Mouse (Mus musculus) forebrain, embryonic 13.5 days (tissue): ENCODE measurements at regions not wholly inside any gene's neighbourhood (a gene's known extent, or its start where the extent isn't known, plus 50 kb on each side); places are given as distances from the start of the nearest gene placed in this dataset.

Experiments
- ATAC-seq: fragments of 200-750 bp; cut with Nextera tagmentation; 2 replicates; pipeline ENCODE4 v1.8.0; 2017
- H3K27ac ChIP-seq: fragments of 300-500 bp; sonication (generic); 2 replicates; pipeline ENCODE4 v1.5.1; 2015; ENCODE audit warnings: inconsistent platforms, mild to moderate bottlenecking, moderate library complexity
- H3K27me3 ChIP-seq: fragments of 300-500 bp; sonication (generic); 2 replicates; pipeline ENCODE4 v1.6.1; 2015; ENCODE audit warnings: mild to moderate bottlenecking, inconsistent platforms
- H3K36me3 ChIP-seq: fragments of 300-500 bp; sonication (generic); 2 replicates; pipeline ENCODE4 v1.6.1; 2015; ENCODE audit warnings: mild to moderate bottlenecking, inconsistent platforms; ENCODE audit not compliant: poor library complexity, severe bottlenecking
- H3K4me1 ChIP-seq: fragments of 300-500 bp; sonication (generic); 2 replicates; pipeline ENCODE4 v1.6.1; 2015; ENCODE audit warnings: inconsistent platforms
- H3K4me2 ChIP-seq: fragments of 300-500 bp; sonication (generic); 2 replicates; pipeline ENCODE4 v1.6.1; 2015; ENCODE audit warnings: inconsistent platforms, mild to moderate bottlenecking, moderate library complexity
- H3K4me3 ChIP-seq: fragments of 300-500 bp; sonication (generic); 2 replicates; pipeline ENCODE4 v1.5.1; 2015; ENCODE audit warnings: mild to moderate bottlenecking, inconsistent platforms
- H3K9ac ChIP-seq: fragments of 300-500 bp; sonication (generic); 2 replicates; pipeline ENCODE4 v1.6.1; 2015; ENCODE audit warnings: mild to moderate bottlenecking, inconsistent platforms
- H3K9me3 ChIP-seq: fragments of 300-500 bp; sonication (generic); replicated peaks from 2 replicates; pipeline ENCODE4 v1.6.1; 2016; ENCODE audit warnings: inconsistent platforms
- WGBS: fragments of 180-500 bp; shearing (Covaris S2); methylation state at CpG from one replicate; pipeline ENCODE4 v1.1.7; 2015; 5-methylcytosine and 5-hydroxymethylcytosine counted together

GRCm38 (mm10) chr6:143665374-143665773 lies 498.4 kb downstream of the Etnk1 start:
- H3K9ac ChIP-seq: no peak overlapping the region
- H3K4me3 ChIP-seq: no peak overlapping the region
- H3K27ac ChIP-seq: no peak overlapping the region
- WGBS: 92% methylated on average over 12 of the region's 12 CpGs
- no peaks in the 10 kb centered on the region for H3K4me1 ChIP-seq
- H3K36me3 ChIP-seq: no peaks in the 10 kb centered on the region
- ATAC-seq: no peak
- no peak overlapping the region for H3K4me2 ChIP-seq
- H3K9me3 ChIP-seq: 0 out of 2 replicates have a peak, but pooled peaks cover 5% of the 10 kb centered on the region
- no peaks in the 10 kb centered on the region for H3K27me3 ChIP-seq

GRCm38 (mm10) chr6:143668551-143668950 lies 501.5 kb downstream of the Etnk1 start:
- Histone ChIP-seq H3K27ac (no peak overlapping the region), H3K27me3 (no peaks in the 10 kb centered on the region), H3K4me1 (no peaks in the 10 kb centered on the region), H3K9ac (no peak overlapping the region), H3K4me2 (no peak overlapping the region), H3K36me3 (no peaks in the 10 kb centered on the region), H3K9me3 (0 out of 2 replicates have a peak, but pooled peaks cover 5% of the 10 kb centered on the region), H3K4me3 (no peak overlapping the region)
- 84% methylated on average over 4 of the region's 4 CpGs for WGBS
- ATAC-seq: no peak

GRCm38 (mm10) chr6:143669446-143670130 lies 502.6 kb downstream of the Etnk1 start:
- H3K9me3 ChIP-seq: 0 out of 2 replicates have a peak, but pooled peaks cover 5% of the 10 kb centered on the region
- H3K27ac ChIP-seq: no peak overlapping the region
- no peaks in the 10 kb centered on the region for H3K27me3 ChIP-seq
- H3K4me2 ChIP-seq: no peak overlapping the region
- no peak overlapping the region for H3K9ac ChIP-seq
- H3K4me1 ChIP-seq: no peaks in the 10 kb centered on the region
- no peaks in the 10 kb centered on the region for H3K36me3 ChIP-seq
- ATAC-seq: no peak
- H3K4me3 ChIP-seq: no peak overlapping the region
- WGBS: 81% methylated on average over 3 of the region's 3 CpGs

- H3K9ac ChIP-seq: no peak overlapping the region
- no peaks in the 10 kb centered on the region for H3K36me3 ChIP-seq
- no peaks in the 10 kb centered on the region for H3K9me3 ChIP-seq
- no peak for ATAC-seq
- H3K4me1 ChIP-seq: no peaks in the 10 kb centered on the region
- no peak overlapping the region for H3K27ac ChIP-seq
- H3K27me3 ChIP-seq: no peaks in the 10 kb centered on the region
- no peak overlapping the region for H3K4me2 ChIP-seq
- no peak overlapping the region for H3K4me3 ChIP-seq
- WGBS: 92% methylated on average over 9 of the region's 9 CpGs
Measured at GRCm38 (mm10) chr6:143690131-143690530, 523.1 kb downstream of the Etnk1 start.

- Histone ChIP-seq H3K9me3 (no peaks in the 10 kb centered on the region), H3K27ac (no peak overlapping the region), H3K27me3 (no peaks in the 10 kb centered on the region), H3K4me3 (no peak overlapping the region), H3K4me2 (no peak overlapping the region), H3K36me3 (no peaks in the 10 kb centered on the region), H3K9ac (no peak overlapping the region), H3K4me1 (no peaks in the 10 kb centered on the region)
- ATAC-seq: no peak
- 55% methylated on average over 6 of the region's 6 CpGs for WGBS
Measured at GRCm38 (mm10) chr6:143690866-143691265, 523.8 kb downstream of the Etnk1 start.

- H3K4me1 ChIP-seq: no peaks in the 10 kb centered on the region; the same call in 1 of the 2 replicates
- no peaks in the 10 kb centered on the region for H3K36me3 ChIP-seq
- no peaks in the 10 kb centered on the region for H3K27me3 ChIP-seq
- no peaks in the 10 kb centered on the region for H3K9me3 ChIP-seq
- H3K9ac ChIP-seq: no peak overlapping the region
- WGBS: 67% methylated on average over 6 of the region's 6 CpGs
- no peak overlapping the region for H3K4me3 ChIP-seq
- no peak for ATAC-seq
- H3K4me2 ChIP-seq: no peak overlapping the region
- H3K27ac ChIP-seq: no peak overlapping the region
Measured at GRCm38 (mm10) chr6:143697997-143698396, 531.0 kb downstream of the Etnk1 start.

GRCm38 (mm10) chr6:143703984-143704383 lies 537.0 kb downstream of the Etnk1 start:
- Histone ChIP-seq H3K27me3 (no peaks in the 10 kb centered on the region), H3K4me1 (0 out of 2 replicates have a peak, but pooled peaks cover 9% of the 10 kb centered on the region), H3K4me2 (no peak overlapping the region), H3K36me3 (no peaks in the 10 kb centered on the region), H3K9me3 (no peaks in the 10 kb centered on the region), H3K9ac (no peak overlapping the region), H3K27ac (no peak overlapping the region), H3K4me3 (no peak overlapping the region)
- no peak for ATAC-seq
- 90% methylated on average over 8 of the region's 8 CpGs for WGBS

GRCm38 (mm10) chr6:143706451-143706850 lies 539.4 kb downstream of the Etnk1 start:
- no peak for ATAC-seq
- H3K4me3 ChIP-seq: no peak overlapping the region
- no peaks in the 10 kb centered on the region for H3K36me3 ChIP-seq
- WGBS: 40% methylated on average over 10 of the region's 10 CpGs
- no peak overlapping the region for H3K9ac ChIP-seq
- H3K9me3 ChIP-seq: no peaks in the 10 kb centered on the region
- H3K4me1 ChIP-seq: 0 out of 2 replicates have a peak, but pooled peaks cover 9% of the 10 kb centered on the region
- H3K27ac ChIP-seq: no peak overlapping the region
- no peaks in the 10 kb centered on the region for H3K27me3 ChIP-seq
- H3K4me2 ChIP-seq: no peak overlapping the region

GRCm38 (mm10) chr6:143714461-143714860 lies 547.4 kb downstream of the Etnk1 start:
- Histone ChIP-seq H3K9ac (no peak overlapping the region), H3K4me3 (no peak overlapping the region), H3K27ac (no peak overlapping the region), H3K27me3 (no peaks in the 10 kb centered on the region), H3K36me3 (no peaks in the 10 kb centered on the region), H3K9me3 (no peaks in the 10 kb centered on the region), H3K4me2 (no peak overlapping the region), H3K4me1 (no peaks in the 10 kb centered on the region)
- ATAC-seq: no peak
- 79% methylated on average over 10 of the region's 10 CpGs for WGBS

- H3K4me1 ChIP-seq: no peaks in the 10 kb centered on the region
- no peak overlapping the region for H3K9ac ChIP-seq
- no peaks in the 10 kb centered on the region for H3K9me3 ChIP-seq
- no peak for ATAC-seq
- H3K4me2 ChIP-seq: no peak overlapping the region
- no peaks in the 10 kb centered on the region for H3K27me3 ChIP-seq
- H3K27ac ChIP-seq: no peak overlapping the region
- no peak overlapping the region for H3K4me3 ChIP-seq
- no peaks in the 10 kb centered on the region for H3K36me3 ChIP-seq
Measured at GRCm38 (mm10) chr6:143750074-143750473, 583.1 kb downstream of the Etnk1 start.

- Histone ChIP-seq H3K27me3 (no peaks in the 10 kb centered on the region), H3K9ac (no peak overlapping the region), H3K4me3 (no peak overlapping the region), H3K4me2 (no peak overlapping the region), H3K4me1 (no peaks in the 10 kb centered on the region), H3K27ac (no peak overlapping the region), H3K9me3 (no peaks in the 10 kb centered on the region), H3K36me3 (no peaks in the 10 kb centered on the region)
- ATAC-seq: no peak
- WGBS: 71% methylated on average over 14 of the region's 14 CpGs
Measured at GRCm38 (mm10) chr6:143751076-143752070, 584.4 kb downstream of the Etnk1 start.

- Histone ChIP-seq H3K36me3 (no peaks in the 10 kb centered on the region), H3K9me3 (no peaks in the 10 kb centered on the region), H3K27ac (no peak overlapping the region), H3K9ac (no peak overlapping the region), H3K27me3 (no peaks in the 10 kb centered on the region), H3K4me2 (no peak overlapping the region), H3K4me1 (no peaks in the 10 kb centered on the region), H3K4me3 (no peak overlapping the region)
- WGBS: 68% methylated on average over 3 of the region's 3 CpGs
- ATAC-seq: no peak
Measured at GRCm38 (mm10) chr6:143757462-143757861, 590.4 kb downstream of the Etnk1 start.
